Mouse (Mus musculus): ENCODE measurements at regions not wholly inside any gene's neighbourhood (a gene's known extent, or its start where the extent isn't known, plus 50 kb on each side); places are given as distances from the start of the nearest gene placed in this dataset.
"Not testable (repeated sequence)": the region's sequence is repeated elsewhere in the genome, so short reads cannot be mapped to it uniquely, and the experiment has no call there.

DNA sequence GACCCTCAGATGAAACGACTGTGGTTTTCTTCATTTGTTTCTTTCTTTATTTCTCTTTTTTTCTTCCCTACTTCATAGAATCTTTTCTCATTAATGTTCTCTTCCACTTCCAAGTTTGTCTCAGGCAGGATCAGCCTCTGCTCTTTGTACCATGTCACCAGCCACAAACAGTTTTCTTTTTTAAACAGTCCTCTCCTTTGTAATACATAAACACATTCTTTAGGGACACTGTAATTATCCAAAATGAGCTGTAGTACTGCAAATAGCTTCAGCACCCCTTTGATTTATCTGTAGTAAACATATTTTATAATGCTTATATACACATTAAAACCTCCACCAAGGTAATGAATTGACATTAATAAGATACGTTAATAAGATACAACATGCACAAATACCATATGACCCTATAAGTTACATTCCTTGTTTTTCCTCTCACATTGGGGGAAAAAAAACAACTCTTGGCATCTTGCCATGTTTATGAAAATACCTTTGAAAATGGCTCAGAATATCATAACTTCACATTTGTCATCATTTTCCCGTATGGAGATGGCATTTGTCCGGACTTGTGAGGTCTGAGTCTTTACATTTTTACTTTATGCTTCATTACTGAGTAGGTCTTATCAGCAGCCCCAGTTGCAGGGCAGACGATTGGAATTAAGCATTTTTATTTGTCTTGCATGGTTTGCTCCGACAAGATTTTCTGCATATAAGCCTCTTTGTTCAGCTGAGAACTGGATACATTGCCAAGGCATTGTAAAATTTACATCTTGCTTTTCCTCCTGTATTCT, 1070.5 kb downstream of the Diaph3 start:
- Histone ChIP-seq H3K4me1 (replicated peaks; ENCODE audit: low read depth, low read length) (no peaks in the 10 kb centered on the region), H3K9me3 (ENCODE audit: low read length) (no peaks in the 10 kb centered on the region), H3K4me3 (replicated peaks; ENCODE audit: low read length) (no peak overlapping the region), H3K36me3 (ENCODE audit: insufficient read depth, low read length) (no peaks in the 10 kb centered on the region), H3K27me3 (ENCODE audit: insufficient read depth, low read length) (no peaks in the 10 kb centered on the region)
- no peak for TF ChIP-seq NANOG (IDR thresholded peaks at IDR 0.05; ENCODE audit: borderline replicate concordance, low read length)
- no peak for TF ChIP-seq POU5F1 (IDR thresholded peaks at IDR 0.05; ENCODE audit: borderline replicate concordance, low read length)
- TF ChIP-seq CTCF (conservative IDR thresholded peaks at IDR 0.05; ENCODE audit: low read length), result no peak

DNA sequence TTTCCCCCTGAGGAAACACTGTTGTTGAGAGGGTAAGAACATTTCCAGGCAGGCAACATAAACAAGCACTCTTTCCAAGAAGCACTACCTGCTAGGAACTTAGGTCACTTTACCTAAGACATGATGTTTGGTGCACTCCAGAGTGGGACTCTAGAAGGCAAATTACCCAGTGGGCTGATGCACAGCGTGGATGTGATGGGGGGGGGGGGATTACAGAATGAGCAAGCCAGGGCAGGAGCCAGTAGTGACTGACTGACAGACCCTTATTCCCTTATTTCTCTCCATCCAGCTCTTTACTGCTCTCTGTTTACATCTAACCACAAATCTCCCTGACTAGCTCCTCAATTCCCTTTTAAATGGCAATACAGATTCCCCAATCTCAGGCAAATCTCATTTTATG, 1071.7 kb downstream of the Diaph3 start:
- Histone ChIP-seq H3K36me3 (ENCODE audit: insufficient read depth, low read length) (no peaks in the 10 kb centered on the region), H3K9me3 (ENCODE audit: low read length) (no peaks in the 10 kb centered on the region), H3K27me3 (ENCODE audit: insufficient read depth, low read length) (no peaks in the 10 kb centered on the region), H3K4me1 (replicated peaks; ENCODE audit: low read depth, low read length) (no peaks in the 10 kb centered on the region), H3K4me3 (replicated peaks; ENCODE audit: low read length) (no peak overlapping the region)
- no peak for TF ChIP-seq CTCF (conservative IDR thresholded peaks at IDR 0.05; ENCODE audit: low read length)
- no peak for TF ChIP-seq NANOG (IDR thresholded peaks at IDR 0.05; ENCODE audit: borderline replicate concordance, low read length)
- no peak for TF ChIP-seq POU5F1 (IDR thresholded peaks at IDR 0.05; ENCODE audit: borderline replicate concordance, low read length)

DNA sequence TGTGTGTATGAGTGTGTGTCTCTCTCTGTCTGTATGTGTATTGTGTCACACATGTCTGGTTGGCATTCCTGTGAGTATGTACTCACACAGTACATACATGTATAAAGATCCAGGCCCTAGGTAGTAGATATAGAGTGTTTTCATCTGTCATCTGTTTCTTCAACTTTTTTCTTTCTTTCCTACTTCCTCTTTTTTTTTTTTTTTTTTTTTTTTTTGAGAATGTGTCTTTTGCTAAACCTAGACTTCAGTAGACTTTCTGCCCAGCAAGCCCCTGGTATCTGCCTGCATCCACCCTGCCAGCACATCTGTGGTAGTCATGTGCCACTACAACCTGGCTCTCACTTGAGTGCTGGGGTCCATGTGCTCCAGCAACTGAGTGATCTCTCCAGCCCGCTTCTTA, 1073.3 kb downstream of the Diaph3 start:
- Histone ChIP-seq H3K27me3 (ENCODE audit: insufficient read depth, low read length) (no peaks in the 10 kb centered on the region), H3K9me3 (ENCODE audit: low read length) (no peaks in the 10 kb centered on the region), H3K4me3 (replicated peaks; ENCODE audit: low read length) (no peak overlapping the region), H3K4me1 (replicated peaks; ENCODE audit: low read depth, low read length) (no peaks in the 10 kb centered on the region), H3K36me3 (ENCODE audit: insufficient read depth, low read length) (no peaks in the 10 kb centered on the region)
- TF ChIP-seq NANOG (IDR thresholded peaks at IDR 0.05; ENCODE audit: borderline replicate concordance, low read length), result no peak
- TF ChIP-seq POU5F1 (IDR thresholded peaks at IDR 0.05; ENCODE audit: borderline replicate concordance, low read length), result no peak
- no peak for TF ChIP-seq CTCF (conservative IDR thresholded peaks at IDR 0.05; ENCODE audit: low read length)

DNA sequence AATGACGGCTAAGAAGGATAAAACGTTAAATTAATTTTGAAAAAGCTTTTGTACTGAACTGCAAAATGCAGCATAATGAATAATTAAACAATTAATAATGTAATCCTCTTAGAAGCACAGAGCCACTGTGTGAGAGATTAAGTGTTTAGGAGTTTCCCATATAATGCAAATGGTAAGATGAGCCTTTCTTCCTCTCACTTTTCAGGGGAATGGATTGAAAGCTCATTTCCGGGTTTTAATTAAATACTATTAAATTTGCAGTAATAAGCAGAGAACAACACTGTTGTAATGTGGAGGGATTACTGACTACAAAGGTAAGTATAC, 1077.5 kb downstream of the Diaph3 start:
- Histone ChIP-seq H3K4me3 (replicated peaks; ENCODE audit: low read length) (no peak overlapping the region), H3K27me3 (ENCODE audit: insufficient read depth, low read length) (no peaks in the 10 kb centered on the region), H3K4me1 (replicated peaks; ENCODE audit: low read depth, low read length) (no peaks in the 10 kb centered on the region), H3K36me3 (ENCODE audit: insufficient read depth, low read length) (no peaks in the 10 kb centered on the region), H3K9me3 (ENCODE audit: low read length) (no peaks in the 10 kb centered on the region)
- TF ChIP-seq POU5F1 (IDR thresholded peaks at IDR 0.05; ENCODE audit: borderline replicate concordance, low read length) (no peak), NANOG (IDR thresholded peaks at IDR 0.05; ENCODE audit: borderline replicate concordance, low read length) (no peak), CTCF (conservative IDR thresholded peaks at IDR 0.05; ENCODE audit: low read length) (no peak)

DNA sequence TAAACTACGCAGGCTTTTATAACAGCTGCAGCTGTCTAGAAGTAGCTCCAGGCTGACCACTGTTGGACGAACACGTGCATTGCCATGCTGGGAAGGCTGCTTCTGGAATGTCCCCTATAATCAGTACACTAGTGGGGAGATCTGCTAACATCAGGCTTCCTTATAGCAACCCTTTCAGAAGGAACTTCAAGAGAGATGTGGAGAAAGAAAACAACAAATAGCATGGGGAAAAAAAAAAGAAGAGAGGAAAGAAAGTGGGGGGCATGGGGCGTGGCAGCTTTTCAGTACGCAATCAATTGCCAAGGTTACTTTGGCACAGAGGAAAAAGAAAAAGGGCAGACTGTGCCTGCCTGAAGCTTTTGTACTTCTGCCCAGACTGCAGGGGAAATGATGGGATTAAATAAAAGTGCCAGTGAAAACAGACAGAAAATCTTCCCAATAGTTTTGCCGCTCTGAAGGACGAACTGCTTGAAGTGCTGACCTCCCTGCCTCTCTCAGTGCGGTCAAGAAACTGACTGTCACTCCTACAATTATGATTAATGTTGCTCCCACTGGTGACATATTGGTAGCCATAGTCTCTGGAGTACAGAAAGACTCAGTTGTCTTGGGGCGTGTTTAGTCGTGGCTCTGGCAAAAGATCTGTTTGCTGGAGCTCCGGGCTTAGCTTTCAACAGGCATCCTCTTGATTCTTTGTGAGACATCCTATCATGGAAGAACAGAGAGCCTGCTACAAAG, 1078.0 kb downstream of the Diaph3 start:
- TF ChIP-seq POU5F1 (IDR thresholded peaks at IDR 0.05; ENCODE audit: borderline replicate concordance, low read length) (no peak), CTCF (conservative IDR thresholded peaks at IDR 0.05; ENCODE audit: low read length) (no peak), NANOG (IDR thresholded peaks at IDR 0.05; ENCODE audit: borderline replicate concordance, low read length) (no peak)
- no peak overlapping the region for H3K4me3 ChIP-seq (replicated peaks; ENCODE audit: low read length)
- no peaks in the 10 kb centered on the region for H3K4me1 ChIP-seq (replicated peaks; ENCODE audit: low read depth, low read length)
- H3K9me3 ChIP-seq (ENCODE audit: low read length), result no peaks in the 10 kb centered on the region
- H3K27me3 ChIP-seq (ENCODE audit: insufficient read depth, low read length), result no peaks in the 10 kb centered on the region
- no peaks in the 10 kb centered on the region for H3K36me3 ChIP-seq (ENCODE audit: insufficient read depth, low read length)

DNA sequence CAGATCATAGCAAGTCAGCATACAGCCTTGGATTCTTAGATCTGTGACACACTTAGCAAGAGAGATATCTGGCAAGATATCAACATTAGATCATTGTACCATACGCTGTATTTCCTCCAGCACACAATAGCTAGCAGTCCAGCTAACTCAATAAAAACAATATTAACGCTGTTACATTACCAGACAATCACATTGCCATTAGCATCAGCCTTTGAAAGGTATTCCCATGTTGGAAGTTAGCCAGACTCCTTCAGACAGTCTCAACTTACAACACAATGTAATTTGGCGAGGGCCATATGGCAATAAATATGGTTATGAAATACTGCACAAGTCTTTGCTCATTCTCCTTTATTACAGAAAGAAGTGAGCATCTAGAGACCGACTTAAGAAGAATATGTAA, 1084.0 kb downstream of the Diaph3 start:
- Histone ChIP-seq H3K4me3 (replicated peaks; ENCODE audit: low read length) (no peak overlapping the region), H3K9me3 (ENCODE audit: low read length) (no peaks in the 10 kb centered on the region), H3K27me3 (ENCODE audit: insufficient read depth, low read length) (no peaks in the 10 kb centered on the region), H3K4me1 (replicated peaks; ENCODE audit: low read depth, low read length) (no peaks in the 10 kb centered on the region), H3K36me3 (ENCODE audit: insufficient read depth, low read length) (no peaks in the 10 kb centered on the region)
- TF ChIP-seq CTCF (conservative IDR thresholded peaks at IDR 0.05; ENCODE audit: low read length), result no peak
- TF ChIP-seq NANOG (IDR thresholded peaks at IDR 0.05; ENCODE audit: borderline replicate concordance, low read length), result no peak

DNA sequence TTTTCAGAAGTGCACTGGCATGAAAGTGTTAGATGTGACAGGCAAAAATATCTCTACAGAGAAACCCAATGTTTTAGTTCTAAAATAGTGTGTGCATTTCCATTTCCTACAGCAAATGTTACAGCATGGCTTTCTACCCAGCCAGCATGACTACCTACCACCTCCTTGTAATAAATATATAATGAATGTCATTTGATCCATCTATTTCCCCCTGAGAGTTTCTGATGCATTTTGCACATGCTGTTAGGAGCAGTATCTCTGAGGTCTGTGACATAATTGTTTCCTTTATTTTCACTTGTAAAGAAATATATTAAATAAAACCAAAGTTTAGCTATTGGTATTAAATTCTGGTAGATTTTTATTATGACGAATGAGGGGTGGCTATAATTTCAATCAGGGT, 1086.4 kb downstream of the Diaph3 start:
- no peak for TF ChIP-seq NANOG (IDR thresholded peaks at IDR 0.05; ENCODE audit: borderline replicate concordance, low read length)
- no peak for TF ChIP-seq CTCF (conservative IDR thresholded peaks at IDR 0.05; ENCODE audit: low read length)
- TF ChIP-seq POU5F1 (IDR thresholded peaks at IDR 0.05; ENCODE audit: borderline replicate concordance, low read length), result no peak
- Histone ChIP-seq H3K4me3 (replicated peaks; ENCODE audit: low read length) (no peak overlapping the region), H3K36me3 (ENCODE audit: insufficient read depth, low read length) (no peaks in the 10 kb centered on the region), H3K4me1 (replicated peaks; ENCODE audit: low read depth, low read length) (no peaks in the 10 kb centered on the region), H3K27me3 (ENCODE audit: insufficient read depth, low read length) (no peaks in the 10 kb centered on the region), H3K9me3 (ENCODE audit: low read length) (no peaks in the 10 kb centered on the region)

DNA sequence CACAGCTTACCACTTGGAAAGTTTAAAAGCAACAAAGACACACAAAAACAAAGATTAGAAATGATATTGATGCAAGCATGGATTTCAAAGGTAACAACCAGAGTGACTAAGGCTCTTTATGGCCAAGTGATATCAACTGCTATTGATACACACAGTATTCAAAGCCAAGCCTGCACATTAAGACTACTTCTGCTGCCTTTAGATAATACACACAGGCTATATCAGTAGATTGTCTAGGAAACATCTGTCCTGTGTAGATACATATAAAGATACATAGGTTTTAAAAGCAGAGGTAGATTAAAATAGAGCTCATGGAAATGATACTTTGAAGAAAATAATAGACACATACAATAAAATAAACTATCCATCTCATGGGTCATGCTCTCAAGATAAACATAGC, 1111.6 kb downstream of the Diaph3 start:
- no peaks in the 10 kb centered on the region for H3K4me1 ChIP-seq (replicated peaks; ENCODE audit: low read depth, low read length)
- H3K36me3 ChIP-seq (ENCODE audit: insufficient read depth, low read length), result no peaks in the 10 kb centered on the region
- TF ChIP-seq POU5F1 (IDR thresholded peaks at IDR 0.05; ENCODE audit: borderline replicate concordance, low read length), result no peak
- TF ChIP-seq NANOG (IDR thresholded peaks at IDR 0.05; ENCODE audit: borderline replicate concordance, low read length), result no peak
- TF ChIP-seq CTCF (conservative IDR thresholded peaks at IDR 0.05; ENCODE audit: low read length), result no peak
- no peaks in the 10 kb centered on the region for H3K9me3 ChIP-seq (ENCODE audit: low read length)
- H3K4me3 ChIP-seq (replicated peaks; ENCODE audit: low read length), result no peak overlapping the region
- H3K27me3 ChIP-seq (ENCODE audit: insufficient read depth, low read length), result no peaks in the 10 kb centered on the region

DNA sequence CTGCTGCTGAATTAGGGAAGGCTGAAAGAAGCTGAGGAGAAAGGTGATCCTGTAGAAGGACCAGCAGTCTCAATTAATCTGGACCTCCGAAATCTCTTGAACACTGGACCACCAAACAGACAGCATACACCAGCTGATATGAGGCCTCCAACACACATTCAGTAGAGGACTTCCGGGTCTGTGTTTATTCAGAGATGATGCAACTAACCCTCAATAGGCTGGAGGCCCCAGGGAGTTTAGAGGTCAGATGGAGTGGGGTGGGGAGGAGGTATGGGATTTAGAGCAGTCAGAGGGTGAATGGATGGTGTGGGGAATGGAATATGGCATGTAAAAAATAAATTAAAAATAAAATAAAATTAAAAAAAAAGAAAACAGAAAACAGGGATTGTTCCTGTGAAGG, 1123.4 kb downstream of the Diaph3 start:
- H3K9me3 ChIP-seq (ENCODE audit: low read length); H3K4me3 ChIP-seq (replicated peaks; ENCODE audit: low read length); H3K27me3 ChIP-seq (ENCODE audit: insufficient read depth, low read length); H3K36me3 ChIP-seq (ENCODE audit: insufficient read depth, low read length); H3K4me1 ChIP-seq (replicated peaks; ENCODE audit: low read depth, low read length): not testable (repeated sequence)

All from E14TG2a.4 (cell line).